Mouse (Mus musculus): ENCODE measurements at regions not wholly inside any gene's neighbourhood (a gene's known extent, or its start where the extent isn't known, plus 50 kb on each side); places are given as distances from the start of the nearest gene placed in this dataset.

GRCm38 (mm10) chr4:55154556-55154955 is 195.3 kb upstream of the Rad23b start:
- Histone ChIP-seq H3K27ac (no peak overlapping the region), H3K4me3 (ENCODE audit: insufficient read depth in 1 of 2, low read depth in 2 of 2, low read length in 2 of 2) (no peak overlapping the region), H3K36me3 (replicated peaks; ENCODE audit: control insufficient read depth, insufficient read depth, low read depth) (no peaks in the 10 kb centered on the region), H3K27me3 (ENCODE audit: control insufficient read depth, insufficient read depth, low read length) (no peaks in the 10 kb centered on the region), H3K9ac (replicated peaks) (no peak overlapping the region), H3K9me3 (ENCODE audit: control insufficient read depth, low read length) (no peaks in the 10 kb centered on the region), H3K4me1 (replicated peaks; ENCODE audit: control insufficient read depth in 2 of 2, insufficient read depth in 2 of 2, low read length in 1 of 2) (no peaks in the 10 kb centered on the region), H3K4me2 (ENCODE audit: low read depth) (no peak overlapping the region)
- TF ChIP-seq CTCF (IDR thresholded peaks at IDR 0.05; ENCODE audit: low read depth) (no peak), EP300 (IDR thresholded peaks at IDR 0.05; ENCODE audit: low read depth) (no peak)
- ATAC-seq (ENCODE audit: insufficient read depth) (no peak), DNase-seq (ENCODE audit: low read depth in 3 of 3, low spot score in 3 of 3) (no peak)
- WGBS (ENCODE audit: insufficient replicate concordance): 74% methylated on average over 3 of the region's 3 CpGs

GRCm38 (mm10) chr4:55158166-55158739 is 191.6 kb upstream of the Rad23b start:
- Histone ChIP-seq H3K36me3 (replicated peaks; ENCODE audit: control insufficient read depth, insufficient read depth, low read depth) (no peaks in the 10 kb centered on the region), H3K4me2 (ENCODE audit: low read depth) (no peak overlapping the region), H3K9ac (replicated peaks) (no peak overlapping the region), H3K9me3 (ENCODE audit: control insufficient read depth, low read length) (no peaks in the 10 kb centered on the region), H3K27ac (no peak overlapping the region), H3K4me1 (replicated peaks; ENCODE audit: control insufficient read depth in 2 of 2, insufficient read depth in 2 of 2, low read length in 1 of 2) (no peaks in the 10 kb centered on the region), H3K27me3 (ENCODE audit: control insufficient read depth, insufficient read depth, low read length) (no peaks in the 10 kb centered on the region), H3K4me3 (ENCODE audit: insufficient read depth in 1 of 2, low read depth in 2 of 2, low read length in 2 of 2) (no peak overlapping the region)
- no peak for TF ChIP-seq EP300 (IDR thresholded peaks at IDR 0.05; ENCODE audit: low read depth)
- no peak for TF ChIP-seq CTCF (IDR thresholded peaks at IDR 0.05; ENCODE audit: low read depth)
- ATAC-seq (ENCODE audit: insufficient read depth): no peak
- 75% methylated on average over 6 of the region's 6 CpGs for WGBS (ENCODE audit: insufficient replicate concordance)
- DNase-seq (ENCODE audit: low read depth in 3 of 3, low spot score in 3 of 3): no peak

- Histone ChIP-seq H3K9ac (replicated peaks) (no peak overlapping the region), H3K27ac (no peak overlapping the region), H3K36me3 (replicated peaks; ENCODE audit: control insufficient read depth, insufficient read depth, low read depth) (no peaks in the 10 kb centered on the region), H3K4me1 (replicated peaks; ENCODE audit: control insufficient read depth in 2 of 2, insufficient read depth in 2 of 2, low read length in 1 of 2) (no peaks in the 10 kb centered on the region), H3K27me3 (ENCODE audit: control insufficient read depth, insufficient read depth, low read length) (no peaks in the 10 kb centered on the region), H3K4me3 (ENCODE audit: insufficient read depth in 1 of 2, low read depth in 2 of 2, low read length in 2 of 2) (no peak overlapping the region), H3K4me2 (ENCODE audit: low read depth) (no peak overlapping the region), H3K9me3 (ENCODE audit: control insufficient read depth, low read length) (no peaks in the 10 kb centered on the region)
- TF ChIP-seq EP300 (IDR thresholded peaks at IDR 0.05; ENCODE audit: low read depth): no peak
- TF ChIP-seq CTCF (IDR thresholded peaks at IDR 0.05; ENCODE audit: low read depth): no peak
- no peak for DNase-seq (ENCODE audit: low read depth in 3 of 3, low spot score in 3 of 3)
- 71% methylated on average over 6 of the region's 6 CpGs for WGBS (ENCODE audit: insufficient replicate concordance)
- ATAC-seq (ENCODE audit: insufficient read depth): no peak
Measured at GRCm38 (mm10) chr4:55166266-55166665, 183.6 kb upstream of the Rad23b start.

- Histone ChIP-seq H3K4me2 (ENCODE audit: low read depth) (no peak overlapping the region), H3K9me3 (ENCODE audit: control insufficient read depth, low read length) (no peaks in the 10 kb centered on the region), H3K27me3 (ENCODE audit: control insufficient read depth, insufficient read depth, low read length) (no peaks in the 10 kb centered on the region), H3K4me3 (ENCODE audit: insufficient read depth in 1 of 2, low read depth in 2 of 2, low read length in 2 of 2) (no peak overlapping the region), H3K36me3 (replicated peaks; ENCODE audit: control insufficient read depth, insufficient read depth, low read depth) (no peaks in the 10 kb centered on the region), H3K27ac (no peak overlapping the region), H3K9ac (replicated peaks) (no peak overlapping the region), H3K4me1 (replicated peaks; ENCODE audit: control insufficient read depth in 2 of 2, insufficient read depth in 2 of 2, low read length in 1 of 2) (no peaks in the 10 kb centered on the region)
- 49% methylated on average over 7 of the region's 7 CpGs for WGBS (ENCODE audit: insufficient replicate concordance)
- DNase-seq (ENCODE audit: low read depth in 3 of 3, low spot score in 3 of 3): no peak
- no peak for TF ChIP-seq EP300 (IDR thresholded peaks at IDR 0.05; ENCODE audit: low read depth)
- TF ChIP-seq CTCF (IDR thresholded peaks at IDR 0.05; ENCODE audit: low read depth): no peak
- ATAC-seq (ENCODE audit: insufficient read depth): no peak
Measured at GRCm38 (mm10) chr4:55169063-55169462, 180.8 kb upstream of the Rad23b start.

GRCm38 (mm10) chr4:55172334-55172891 is 177.4 kb upstream of the Rad23b start:
- TF ChIP-seq CTCF (IDR thresholded peaks at IDR 0.05; ENCODE audit: low read depth) (no peak), EP300 (IDR thresholded peaks at IDR 0.05; ENCODE audit: low read depth) (no peak)
- WGBS (ENCODE audit: insufficient replicate concordance): 64% methylated on average over 6 of the region's 6 CpGs
- ATAC-seq (ENCODE audit: insufficient read depth) (no peak), DNase-seq (ENCODE audit: low read depth in 3 of 3, low spot score in 3 of 3) (no peak)
- Histone ChIP-seq H3K4me2 (ENCODE audit: low read depth) (no peak overlapping the region), H3K36me3 (replicated peaks; ENCODE audit: control insufficient read depth, insufficient read depth, low read depth) (no peaks in the 10 kb centered on the region), H3K4me3 (ENCODE audit: insufficient read depth in 1 of 2, low read depth in 2 of 2, low read length in 2 of 2) (no peak overlapping the region), H3K27ac (no peak overlapping the region), H3K4me1 (replicated peaks; ENCODE audit: control insufficient read depth in 2 of 2, insufficient read depth in 2 of 2, low read length in 1 of 2) (no peaks in the 10 kb centered on the region), H3K9ac (replicated peaks) (no peak overlapping the region), H3K9me3 (ENCODE audit: control insufficient read depth, low read length) (no peaks in the 10 kb centered on the region), H3K27me3 (ENCODE audit: control insufficient read depth, insufficient read depth, low read length) (no peaks in the 10 kb centered on the region)
